Mouse (Mus musculus) fibroblast of lung, adult 2 months (primary cell): ENCODE data around the gene Tex35.

Experiments used
- DNase-seq: peaks from one replicate; pipeline ENCODE4 v3.0.0-alpha.2; 2011; ENCODE audit warnings: low read depth

Gene Tex35

DNA sequence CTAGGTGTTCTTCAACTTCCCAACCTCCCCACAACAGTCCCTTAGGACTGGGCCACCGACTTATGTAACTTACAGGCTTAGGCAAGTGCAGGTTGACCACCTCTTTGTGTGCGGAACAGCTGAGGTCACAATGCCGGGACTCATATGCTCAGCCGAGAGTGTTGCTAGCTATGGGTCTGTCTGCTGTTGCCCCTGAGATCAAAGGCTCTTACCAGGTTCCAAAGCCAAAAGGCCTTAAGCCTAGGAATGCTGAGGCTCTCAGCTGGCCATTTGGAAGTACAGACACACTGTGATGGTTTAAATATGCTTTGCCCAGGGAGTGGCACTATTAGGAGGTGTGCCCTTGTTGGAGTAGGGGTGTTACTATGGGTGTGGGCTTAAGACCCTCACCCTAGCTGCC, at the start of gene Tex35:
TSS of gene Tex35 (minus strand) at position 101 of the 400 bp plus-strand sequence.
- DNase-seq = no peak

DNA sequence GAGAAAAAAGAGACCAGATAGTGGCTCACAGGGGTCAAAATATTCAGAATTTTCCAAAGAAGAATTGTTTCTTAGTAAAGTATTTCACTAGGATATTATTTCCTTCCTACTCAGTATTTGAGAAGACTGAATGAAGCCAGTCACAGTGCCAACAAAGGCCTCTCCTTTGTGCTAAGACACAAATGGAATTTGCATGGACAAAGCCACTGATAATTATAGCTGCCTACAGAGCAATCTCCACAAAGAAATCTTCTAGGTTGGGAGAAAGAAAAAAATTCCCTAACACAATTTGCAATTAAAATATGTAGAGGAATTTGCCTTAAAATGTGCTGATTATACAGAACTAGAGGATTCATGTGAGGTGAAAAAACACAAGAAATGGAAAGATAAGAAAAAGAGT, 45.3 kb upstream of the Tex35 start:
- no peak for DNase-seq

DNA sequence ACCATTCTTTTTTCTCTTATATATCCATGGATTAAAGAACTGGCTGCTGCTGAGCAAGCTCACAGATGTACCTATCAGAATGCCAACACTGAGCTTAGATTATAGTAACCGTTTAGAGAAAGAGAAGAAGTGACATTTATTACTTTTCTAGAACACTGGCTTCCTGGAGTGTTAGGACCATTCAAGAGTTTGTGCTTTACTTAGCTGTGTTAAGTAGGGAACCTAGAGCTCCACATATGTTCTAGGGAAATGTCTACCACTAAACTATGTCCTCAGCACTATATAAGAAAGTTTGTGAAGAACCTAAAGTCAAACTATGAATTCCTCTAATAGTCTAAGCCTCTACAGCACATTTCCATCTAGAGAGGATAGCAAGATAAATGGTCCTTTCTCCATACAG, 41.6 kb upstream of the Tex35 start:
- no peak for DNase-seq

DNA sequence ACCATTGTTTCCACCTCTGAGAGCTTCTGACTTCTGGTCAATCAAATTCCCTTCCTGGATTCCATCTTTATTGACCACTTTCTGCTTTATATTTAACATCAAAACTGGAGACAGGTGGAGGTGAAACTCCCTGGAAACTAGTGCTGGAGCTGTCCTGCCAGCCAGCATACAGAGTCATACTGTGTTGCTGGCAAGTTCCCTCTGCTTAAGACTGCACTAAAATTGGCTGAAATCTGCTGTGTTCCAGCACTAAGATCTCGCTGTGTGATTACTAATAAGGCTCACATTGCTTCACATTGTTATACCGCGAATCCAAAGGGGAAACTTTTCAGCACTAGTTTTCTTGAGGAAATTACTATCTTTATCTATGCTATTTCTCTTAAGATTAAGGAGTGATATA, 36.1 kb upstream of the Tex35 start:
- DNase-seq = no peak

DNA sequence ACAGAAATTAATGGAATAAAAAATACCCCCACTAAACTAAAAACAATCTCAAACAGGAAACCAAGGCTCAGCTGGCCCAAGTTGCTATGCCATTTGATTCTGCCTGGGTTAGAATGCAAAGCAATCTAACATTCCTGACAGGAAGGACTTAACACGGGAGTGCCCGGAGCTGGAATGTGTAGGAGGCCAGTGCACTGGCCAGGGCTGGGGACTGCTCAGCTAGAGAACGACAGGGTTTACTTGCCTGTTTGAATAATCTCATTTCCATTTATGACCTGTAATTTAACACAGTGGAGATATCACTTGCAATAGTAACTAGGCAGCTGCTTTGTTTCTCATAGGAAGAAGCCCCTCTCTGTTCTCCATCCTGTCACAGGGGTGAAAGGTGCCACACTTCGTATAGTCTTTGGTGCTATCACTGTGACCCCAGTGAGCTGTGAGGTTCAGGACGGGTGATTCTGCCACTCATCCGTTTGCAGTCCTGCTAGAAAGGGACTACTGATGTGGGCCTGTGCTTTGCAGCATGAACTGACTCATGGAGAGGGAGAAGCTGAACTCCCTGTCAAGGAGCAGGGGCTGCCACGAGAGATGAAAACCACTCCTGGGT, 34.9 kb upstream of the Tex35 start:
- no peak for DNase-seq

DNA sequence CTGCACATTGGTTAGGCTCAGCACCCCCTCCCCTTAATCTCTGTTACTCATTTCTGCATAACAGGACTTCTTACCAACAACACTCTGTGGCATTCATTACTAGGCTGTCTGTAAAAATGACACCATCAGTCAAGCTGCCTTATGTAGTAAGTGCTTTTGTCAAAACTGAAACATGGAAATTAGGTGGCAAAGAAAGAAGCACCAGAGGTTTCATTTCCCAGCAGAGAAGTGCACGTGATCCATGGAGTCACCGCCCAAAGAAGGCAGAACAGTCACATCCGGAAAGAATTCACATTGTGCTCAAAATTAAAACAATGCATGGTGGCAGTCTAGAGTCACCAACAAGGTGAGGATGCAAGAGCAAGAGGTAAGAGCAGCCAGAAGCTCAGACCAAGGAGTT, 32.5 kb upstream of the Tex35 start:
- DNase-seq = no peak

DNA sequence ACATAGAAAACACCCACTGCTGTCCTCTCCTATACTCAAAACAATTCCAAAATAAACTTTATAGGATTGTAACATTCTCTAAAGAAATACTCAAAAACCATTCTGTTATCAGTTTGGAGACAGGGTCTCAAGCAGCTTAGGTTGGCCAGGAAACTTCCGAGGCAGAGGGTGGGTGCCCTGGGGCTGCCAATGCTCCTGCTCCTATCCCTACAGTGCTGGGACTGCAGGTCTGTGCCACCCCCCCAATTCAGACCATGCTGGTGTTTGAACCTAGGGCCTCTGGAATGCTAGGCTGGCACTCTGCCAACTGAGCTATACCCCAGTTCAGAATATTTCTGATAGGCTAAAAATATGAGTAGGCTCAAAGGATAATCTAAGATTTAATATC, 29.4 kb upstream of the Tex35 start:
- DNase-seq = no peak

DNA sequence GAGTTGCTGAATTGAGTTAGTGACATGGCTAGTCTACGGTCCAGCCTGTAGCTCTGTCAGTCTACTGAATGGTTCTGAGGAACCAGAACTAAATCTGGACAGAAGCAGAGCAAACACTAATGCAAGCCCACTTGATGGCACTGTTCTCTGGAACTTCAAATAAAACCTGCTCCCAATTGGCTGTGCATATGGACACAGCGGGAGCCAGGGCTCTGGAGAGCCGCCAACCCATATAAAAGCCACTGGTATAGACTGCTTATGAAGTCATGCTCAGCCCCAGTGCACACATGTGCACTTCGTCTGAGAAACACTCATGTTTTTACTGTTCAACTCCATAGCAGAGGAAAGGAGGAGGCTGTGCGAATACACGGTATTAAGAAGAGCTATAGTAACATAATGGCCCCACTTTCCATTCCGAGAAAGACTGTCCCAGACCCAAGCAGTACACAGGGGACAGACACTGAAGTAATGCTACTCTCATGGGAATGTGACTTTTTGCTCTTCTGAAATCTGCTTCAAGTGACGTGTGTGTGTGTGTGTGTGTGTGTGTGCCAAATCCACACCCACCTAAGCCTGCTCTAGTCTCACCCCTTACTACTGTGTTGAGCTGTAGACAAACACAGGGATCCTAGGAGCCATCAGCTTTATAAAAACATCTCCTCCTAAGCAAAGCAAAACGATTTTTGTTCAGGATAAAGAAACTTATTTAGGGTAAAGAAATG, 28.8 kb upstream of the Tex35 start:
- no peak for DNase-seq

DNA sequence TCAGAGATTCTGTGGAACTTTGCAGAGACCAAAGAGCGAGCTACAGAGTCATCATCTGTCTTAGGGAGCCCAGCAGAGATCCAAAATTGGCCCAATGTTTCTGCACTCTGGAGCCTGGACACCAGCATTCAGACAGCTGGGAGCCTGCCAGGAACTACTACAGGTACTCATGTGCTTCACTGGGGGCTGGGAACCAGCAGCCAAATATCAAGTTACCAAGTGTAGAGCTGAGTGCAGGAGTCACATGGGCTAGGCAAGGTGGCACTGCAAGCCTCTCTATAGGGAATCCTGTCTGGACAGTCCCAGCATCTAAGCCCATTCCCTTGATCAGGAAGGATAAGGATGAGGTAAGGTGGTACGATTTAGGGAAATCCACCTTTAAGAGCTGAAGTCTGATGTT, 19.7 kb upstream of the Tex35 start:
- DNase-seq = no peak

DNA sequence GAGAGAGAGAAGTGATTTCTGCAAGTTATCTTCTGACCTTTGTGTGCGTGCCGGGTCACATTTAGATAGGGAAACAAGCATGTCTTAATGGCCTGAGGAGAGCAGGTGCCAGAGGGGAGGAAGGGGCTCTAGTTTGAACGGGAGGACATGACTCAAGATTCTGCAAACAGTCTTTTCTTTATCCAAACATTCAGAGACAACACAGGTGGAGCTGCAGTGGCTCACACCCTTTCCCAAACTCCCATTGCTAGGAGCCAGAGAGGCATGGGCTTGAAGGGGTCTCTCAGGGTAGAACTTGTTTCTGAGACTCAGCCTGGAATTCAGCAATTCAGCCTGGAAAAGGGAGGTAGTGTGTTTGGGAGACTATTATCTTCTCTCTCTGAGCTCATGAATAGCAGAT, 15.4 kb upstream of the Tex35 start:
- DNase-seq = no peak

DNA sequence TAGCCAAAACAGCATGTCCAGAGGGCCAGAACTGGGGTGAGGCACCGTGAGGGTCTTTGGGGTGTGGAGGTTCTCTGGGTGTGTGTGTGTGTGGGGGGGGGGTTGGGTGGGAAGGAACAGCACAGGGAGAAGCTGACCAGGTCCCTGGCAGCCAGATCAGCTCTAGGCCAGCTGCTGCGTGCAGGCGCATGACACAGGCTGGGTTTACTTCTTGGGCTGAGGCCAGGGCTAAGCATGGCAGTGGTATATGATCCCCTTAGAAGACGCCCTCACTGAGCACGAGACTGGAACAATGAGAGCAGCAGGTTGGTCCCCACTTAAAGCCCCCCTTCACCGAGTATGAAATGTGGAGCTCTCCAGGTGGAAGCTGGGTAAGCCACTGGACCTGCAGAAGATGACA, 10.7 kb upstream of the Tex35 start:
- no peak for DNase-seq

DNA sequence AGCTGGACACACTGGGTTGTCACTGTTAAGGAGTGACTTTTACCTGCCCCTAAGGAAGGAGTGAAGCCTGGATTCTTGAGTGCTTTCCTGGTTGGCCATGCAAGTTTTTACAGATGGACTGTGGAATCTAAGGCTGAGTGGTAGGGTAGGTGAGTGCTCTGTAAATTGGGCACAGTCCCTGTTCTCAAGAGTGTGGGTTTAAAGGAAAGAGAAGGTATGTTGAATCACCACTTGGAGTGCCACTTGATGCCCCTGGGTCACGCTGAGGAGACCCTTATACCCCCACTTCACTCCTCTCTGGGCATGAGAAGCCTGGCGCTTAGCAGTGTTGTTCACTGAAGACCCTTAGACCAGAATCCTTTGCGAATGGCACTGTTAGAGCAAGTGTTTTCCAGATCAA, 9.0 kb upstream of the Tex35 start:
- DNase-seq = no peak

DNA sequence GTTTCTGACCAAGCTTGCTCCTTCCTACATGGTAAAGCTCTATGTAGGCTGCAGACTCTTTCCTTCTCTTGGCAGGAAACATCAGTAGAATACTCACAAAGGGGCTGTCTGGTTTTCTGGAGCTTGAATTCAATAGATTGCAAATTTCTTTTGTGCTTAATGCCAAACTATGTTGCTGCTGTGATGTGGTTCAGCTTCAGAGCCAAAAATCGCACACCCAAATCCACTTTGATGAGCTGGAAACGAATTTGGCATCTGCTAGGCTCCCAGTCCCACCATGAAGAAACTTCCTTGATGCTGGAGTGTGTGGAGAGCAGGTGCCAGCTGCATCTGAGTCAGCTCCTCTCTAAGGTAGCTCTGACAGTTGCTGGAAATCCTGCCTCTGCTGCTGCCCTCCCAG, 6.0 kb upstream of the Tex35 start:
- no peak for DNase-seq

DNA sequence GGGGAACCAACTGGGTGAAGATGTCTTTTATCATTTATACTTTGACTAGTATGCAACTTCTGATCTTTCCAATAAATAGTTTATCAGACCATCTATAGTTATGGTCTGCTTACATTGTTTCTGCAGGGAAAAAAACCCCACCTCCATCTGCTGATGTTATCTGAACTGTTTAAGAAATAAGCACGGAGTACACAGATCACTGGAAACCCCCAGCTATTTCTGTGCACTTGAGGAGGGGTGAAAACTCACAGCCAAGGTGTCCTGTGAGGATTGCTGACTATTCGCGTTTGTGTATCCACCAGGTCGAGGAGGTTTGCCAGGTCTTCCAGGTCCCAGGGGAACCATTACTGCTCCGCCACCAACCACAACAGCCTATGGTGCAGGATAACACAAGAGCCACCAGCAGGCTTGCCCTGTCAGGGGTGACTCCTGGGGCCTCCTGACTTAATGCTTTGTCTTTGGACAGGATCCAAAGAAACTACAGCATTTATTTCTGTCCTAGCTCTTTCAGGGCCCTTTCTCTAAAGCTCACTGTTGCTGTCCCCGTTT, 1.9 kb upstream of the Tex35 start:
- DNase-seq = no peak

DNA sequence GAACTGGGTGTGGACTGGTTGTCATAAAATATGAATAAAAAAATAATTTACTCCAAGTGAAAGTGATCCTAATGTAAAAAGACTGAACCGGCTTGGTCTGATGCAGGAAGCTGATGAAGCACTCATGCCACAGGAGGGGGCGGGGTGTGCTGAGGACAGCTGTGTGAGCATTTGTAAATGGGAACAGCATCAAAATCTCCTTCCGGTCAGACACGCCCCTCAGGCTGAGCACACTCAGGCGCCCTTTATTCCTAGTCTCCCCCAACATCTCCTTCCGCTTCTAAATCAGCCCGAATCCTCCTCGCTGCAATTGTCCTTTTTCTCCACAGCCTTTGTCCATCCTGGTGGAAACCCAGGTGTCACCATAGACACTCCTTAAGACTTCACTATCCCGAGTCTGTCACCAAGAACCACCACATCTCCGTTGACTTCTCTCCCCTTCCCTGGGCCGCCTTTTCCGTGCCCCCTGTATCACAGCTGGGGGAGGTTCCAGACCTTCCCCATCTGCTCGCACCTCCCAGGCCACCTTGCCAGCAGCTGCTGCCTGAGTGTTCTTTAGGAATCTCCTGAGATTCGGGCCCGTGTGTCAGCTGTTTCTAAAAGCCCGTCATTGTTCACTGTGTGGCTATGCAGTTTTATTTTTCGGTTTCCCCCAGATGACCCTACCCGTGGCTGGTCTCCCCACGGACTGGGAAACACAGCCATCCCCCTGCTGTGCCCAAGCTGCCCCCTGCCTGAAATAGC, 7.2 kb downstream of the Tex35 start:
- DNase-seq = peak; percentile 9

DNA sequence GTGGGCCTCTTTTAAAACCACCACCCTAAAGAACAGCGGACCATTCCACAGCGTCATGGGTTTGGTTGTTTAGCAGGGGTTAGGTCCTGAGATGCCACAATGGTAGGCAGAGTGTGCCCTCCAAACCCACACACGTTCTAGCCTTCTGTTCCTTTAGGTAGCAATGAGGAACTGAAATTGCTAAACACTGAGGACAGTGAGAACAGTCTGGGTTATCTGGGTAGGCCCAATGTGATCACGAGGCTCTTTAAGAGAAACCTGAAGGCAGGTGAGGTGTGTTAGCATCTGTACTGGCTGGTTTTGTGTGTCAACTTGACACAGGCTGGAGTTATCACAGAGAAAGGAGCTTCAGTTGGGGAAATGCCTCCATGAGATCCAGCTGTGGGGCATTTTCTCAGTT, 12.9 kb downstream of the Tex35 start:
- no peak for DNase-seq

DNA sequence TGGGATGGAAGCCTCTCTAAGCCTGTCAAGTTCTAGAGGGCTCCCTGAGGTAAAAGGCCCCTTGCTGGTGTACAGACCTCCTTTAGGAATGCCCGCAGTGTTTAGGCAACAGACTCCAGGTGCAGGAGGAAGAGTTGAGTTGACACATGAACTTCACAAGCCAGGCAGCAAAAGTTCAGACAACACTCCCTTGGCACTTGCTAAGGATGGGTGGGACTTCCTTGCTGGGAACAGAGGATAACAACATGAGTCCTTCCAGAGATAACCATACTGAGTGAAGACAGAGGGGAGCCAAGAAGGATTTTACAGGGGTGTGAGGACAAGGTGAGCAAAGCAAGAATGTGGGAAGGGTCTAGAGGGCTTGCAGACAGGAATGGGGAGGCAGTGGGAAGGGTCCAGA, 15.9 kb downstream of the Tex35 start:
- DNase-seq = no peak

DNA sequence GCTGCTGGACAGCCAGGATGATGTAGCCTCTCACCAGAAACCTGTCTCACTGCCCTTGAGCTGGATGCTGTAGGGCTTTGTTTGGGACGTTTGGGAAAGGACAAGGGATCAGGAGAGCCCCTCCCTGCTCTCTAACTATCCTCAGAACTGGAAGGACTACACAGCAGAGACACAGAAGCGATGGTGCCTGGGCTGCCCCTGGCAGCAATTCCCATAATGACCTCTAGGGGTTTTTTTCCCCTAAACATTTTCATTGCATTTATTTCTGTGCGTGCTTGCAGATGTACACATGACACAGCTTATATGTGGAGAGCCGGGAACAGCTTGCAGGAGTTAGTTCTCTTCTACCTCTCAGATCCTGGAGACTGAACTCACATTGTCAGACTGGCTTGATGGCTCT, 16.3 kb downstream of the Tex35 start:
- DNase-seq = no peak

DNA sequence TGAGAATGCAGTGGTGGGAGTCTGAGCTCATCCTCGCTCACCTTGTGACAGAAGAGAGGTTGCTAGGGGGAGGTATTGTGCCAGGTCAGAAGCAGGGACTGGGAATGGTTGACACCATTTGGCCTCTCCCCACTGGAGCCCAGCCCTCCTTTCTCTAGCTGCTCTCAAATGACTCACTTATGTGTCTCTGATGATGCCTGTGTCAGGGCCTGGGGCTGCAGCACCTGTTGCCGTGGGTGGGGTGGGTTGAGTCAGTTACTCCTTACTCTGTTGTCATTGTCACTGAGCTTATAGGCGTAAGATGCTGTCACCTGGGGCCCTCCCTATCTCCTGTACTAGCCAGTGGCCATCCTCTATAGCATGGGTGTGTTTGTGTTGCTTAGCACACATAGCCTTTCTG, 17.6 kb downstream of the Tex35 start:
- DNase-seq = no peak

DNA sequence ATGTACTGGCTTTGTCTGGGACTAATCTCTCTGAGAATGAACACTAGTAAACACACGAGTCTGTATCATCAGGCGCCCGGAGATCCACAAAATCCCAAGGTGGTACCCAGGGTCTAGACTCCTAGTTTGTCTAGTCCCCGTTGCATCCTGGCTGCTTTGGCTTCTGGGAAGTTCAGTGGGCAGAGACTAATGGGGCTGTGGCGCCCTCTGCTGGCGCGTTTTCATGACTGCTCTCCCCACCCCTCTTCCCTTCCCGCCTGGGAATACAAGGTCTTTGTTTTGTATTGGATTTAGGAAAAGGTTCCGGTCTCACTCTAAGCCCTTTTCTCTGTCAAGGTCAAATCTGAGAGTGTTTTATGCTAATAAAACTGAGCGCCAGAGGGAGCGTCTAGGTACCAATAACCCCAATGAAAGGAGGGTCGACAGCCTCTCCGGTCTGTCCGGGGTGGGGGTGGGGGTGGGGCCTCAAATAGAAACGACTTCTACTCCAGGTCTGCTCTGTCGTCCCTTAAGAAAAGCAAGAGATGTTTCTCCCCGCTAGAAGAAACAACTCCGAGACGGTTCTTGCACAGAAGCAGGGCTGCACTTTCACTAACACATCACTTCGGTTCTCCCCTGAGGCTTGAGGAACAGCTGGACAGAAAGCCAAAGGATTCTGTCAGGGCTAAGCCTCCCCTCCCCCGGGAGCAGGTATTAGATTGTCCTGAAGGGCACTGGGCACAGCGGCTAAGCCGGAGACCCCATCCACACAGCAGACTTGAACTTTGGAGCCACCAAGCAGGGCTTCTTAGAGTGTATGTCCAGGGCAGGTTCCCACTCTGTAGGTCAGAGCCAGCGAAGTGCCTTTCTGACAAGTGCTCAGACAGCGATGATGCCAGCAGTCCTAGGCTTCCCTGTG, 22.1 kb downstream of the Tex35 start:
- no peak for DNase-seq

DNA sequence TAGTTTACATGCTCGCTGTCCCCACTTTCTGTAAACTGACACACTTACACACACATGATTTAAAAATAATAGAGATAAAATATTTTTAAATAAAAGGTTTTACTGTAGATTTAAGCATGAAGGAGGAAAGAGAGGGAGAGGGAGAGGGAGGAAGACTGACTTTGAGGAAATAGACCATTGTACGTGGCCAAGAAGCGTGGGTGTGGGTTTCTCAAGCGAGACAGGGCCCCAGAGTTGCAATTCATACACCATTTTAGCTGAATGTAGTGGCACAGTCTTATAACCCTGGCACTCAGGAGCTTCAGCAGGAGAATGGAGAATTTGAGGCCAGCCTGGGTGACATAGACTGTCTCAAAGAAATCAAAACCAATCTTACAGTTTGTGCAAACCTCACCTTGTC, 25.5 kb downstream of the Tex35 start:
- no peak for DNase-seq

DNA sequence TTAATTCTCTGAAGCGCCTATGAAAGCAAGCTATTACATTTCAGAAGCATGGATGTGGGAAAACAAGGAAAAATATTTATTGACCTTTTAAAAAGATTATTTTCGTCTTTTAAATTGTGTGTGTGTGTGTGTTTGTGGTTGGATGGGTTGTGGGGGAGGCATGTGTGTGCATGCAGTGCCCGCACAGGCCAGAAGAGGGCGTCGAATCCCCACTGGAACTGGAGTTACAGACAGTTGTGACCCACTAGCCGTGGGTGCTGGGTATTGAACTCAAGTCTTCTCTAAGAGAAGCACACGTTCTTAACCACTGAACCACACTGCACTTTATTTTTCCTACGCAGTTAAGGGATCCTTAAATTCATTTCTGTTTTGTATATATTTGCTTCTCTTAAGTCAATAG, 26.5 kb downstream of the Tex35 start:
- no peak for DNase-seq
